Mouse (Mus musculus) C2C12 (cell line): ENCODE measurements around the gene Camta1.

Experiments
- CEBPB ChIP-seq: IDR thresholded peaks from one replicate; pipeline ENCODE4 v1.6.1; 2011; ENCODE audit warnings: low read depth, mild to moderate bottlenecking, control low read depth, moderate library complexity
- CTCF ChIP-seq: IDR thresholded peaks from one replicate; pipeline ENCODE4 v1.5.1; 2011; ENCODE audit not compliant: control insufficient read depth, insufficient read depth, insufficient read length
- FOSL1 ChIP-seq: IDR thresholded peaks from one replicate; pipeline ENCODE4 v1.8.0; 2011; ENCODE audit warnings: mild to moderate bottlenecking, low read length; ENCODE audit not compliant: poor library complexity, insufficient read depth, severe bottlenecking
- MAX ChIP-seq: IDR thresholded peaks from one replicate; pipeline ENCODE4 v1.6.1; 2011; ENCODE audit warnings: mild to moderate bottlenecking, control low read depth
- MYOD1 ChIP-seq: IDR thresholded peaks from one replicate; pipeline ENCODE4 v1.6.1; 2011; ENCODE audit warnings: low read depth; ENCODE audit not compliant: control insufficient read depth, insufficient read length
- MYOG ChIP-seq: IDR thresholded peaks from one replicate; pipeline ENCODE4 v1.6.1; 2011; ENCODE audit not compliant: control insufficient read depth, insufficient read length; ENCODE audit errors: extremely low read depth
- USF1 ChIP-seq: IDR thresholded peaks from one replicate; pipeline ENCODE4 v1.6.1; 2011; ENCODE audit warnings: low read depth, mild to moderate bottlenecking, control low read depth, moderate library complexity

GRCm38 (mm10) chr4:151425133-151425532 is 436.5 kb downstream of the Camta1 start:
- TF ChIP-seq MYOG (no peak), MAX (no peak), CTCF (no peak), USF1 (no peak), CEBPB (no peak), MYOD1 (no peak), FOSL1 (no peak)
